Mouse (Mus musculus): ENCODE measurements around the gene Erf. TPM values are rescaled to one million over a fixed set of nuclear protein-coding genes. Genes with fewer than 3 reads are reported as not detected.

Erf gene
- total RNA-seq (2017), result 8.9 and 10.9 TPM in 2 replicates

GRCm38 (mm10) chr7:25250141-25250972 lies at the start of gene Erf:
Gene Erf (minus strand): TSS chr7:25250761.
- ATAC-seq (replicated peaks; ENCODE audit: low read depth, poor library complexity, severe bottlenecking), result peak; percentile 62

DNA sequence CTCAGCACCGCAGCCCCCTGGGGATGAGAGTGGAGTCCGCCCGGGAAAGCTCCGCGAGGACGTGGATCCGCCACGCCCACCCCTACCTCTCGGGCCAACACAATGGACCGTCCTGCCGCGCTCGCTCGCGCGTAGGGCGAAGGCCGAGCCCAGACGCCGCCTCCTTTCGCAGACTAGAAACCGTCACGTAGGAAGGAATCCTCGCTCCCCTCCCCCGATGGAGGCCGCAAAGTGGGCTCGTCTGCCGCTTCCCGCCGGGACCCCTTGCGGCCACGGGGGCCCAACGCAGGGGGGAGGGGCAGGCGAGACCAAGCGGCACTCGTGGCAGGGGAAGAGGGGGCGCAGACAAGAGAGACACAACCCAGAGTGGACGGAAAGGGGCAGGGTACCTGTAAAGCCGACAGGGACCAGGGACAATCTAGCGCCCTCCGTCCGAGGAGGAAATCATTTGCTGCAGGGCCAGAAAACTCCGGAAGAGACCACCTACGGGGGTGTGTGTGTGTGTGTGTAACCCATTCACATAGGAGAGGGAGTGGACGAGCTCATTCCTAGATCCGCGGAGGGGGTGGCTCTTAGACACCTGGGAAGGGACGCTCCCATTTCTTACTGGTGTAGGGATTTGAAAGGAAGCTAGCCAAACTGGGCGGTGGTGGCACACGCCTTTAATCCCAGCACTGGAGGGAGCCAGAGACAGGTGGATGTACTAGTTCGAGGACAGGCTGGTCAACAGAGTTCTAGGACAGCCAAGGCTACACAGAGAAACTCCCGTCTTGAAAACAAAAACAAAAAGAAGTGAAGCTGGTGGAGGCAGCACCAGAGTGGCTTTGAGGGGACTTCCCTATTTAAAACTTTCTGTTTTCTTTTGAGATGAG lies 47.1 kb upstream of the Erf start, which contains the start of gene Pafah1b3:
TSS of gene Pafah1b3 (minus strand) at position 533 of the 872 bp plus-strand sequence.
- ATAC-seq (replicated peaks; ENCODE audit: low read depth, poor library complexity, severe bottlenecking), result peak; percentile 79

DNA sequence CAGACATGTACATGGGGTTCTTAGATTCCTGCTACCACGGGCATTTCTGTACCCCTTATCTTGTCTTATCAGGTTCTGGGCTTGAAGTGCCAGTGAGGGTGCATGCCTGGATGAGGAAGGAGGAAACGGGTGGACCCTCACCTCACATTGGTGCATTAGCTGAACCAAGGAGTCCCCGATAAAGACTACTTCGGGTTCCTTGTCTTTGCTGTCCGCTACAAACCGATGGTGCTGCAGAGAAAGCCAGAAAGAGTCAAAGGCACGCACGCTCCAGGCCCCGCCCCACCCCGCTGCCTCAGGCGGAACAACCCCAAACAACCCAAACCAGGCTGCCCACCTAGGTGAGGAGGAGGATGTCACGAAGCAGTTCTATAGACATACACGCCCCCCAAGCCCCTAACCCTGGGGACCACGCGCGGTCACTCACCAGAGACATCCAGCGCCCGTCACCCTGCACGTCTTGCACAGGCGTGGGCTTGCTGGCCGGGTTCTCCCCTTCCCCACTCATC lies 46.4 kb upstream of the Erf start:
- ATAC-seq (replicated peaks; ENCODE audit: low read depth, poor library complexity, severe bottlenecking), result peak; percentile 40; the same call in 1 of the 2 replicates

DNA sequence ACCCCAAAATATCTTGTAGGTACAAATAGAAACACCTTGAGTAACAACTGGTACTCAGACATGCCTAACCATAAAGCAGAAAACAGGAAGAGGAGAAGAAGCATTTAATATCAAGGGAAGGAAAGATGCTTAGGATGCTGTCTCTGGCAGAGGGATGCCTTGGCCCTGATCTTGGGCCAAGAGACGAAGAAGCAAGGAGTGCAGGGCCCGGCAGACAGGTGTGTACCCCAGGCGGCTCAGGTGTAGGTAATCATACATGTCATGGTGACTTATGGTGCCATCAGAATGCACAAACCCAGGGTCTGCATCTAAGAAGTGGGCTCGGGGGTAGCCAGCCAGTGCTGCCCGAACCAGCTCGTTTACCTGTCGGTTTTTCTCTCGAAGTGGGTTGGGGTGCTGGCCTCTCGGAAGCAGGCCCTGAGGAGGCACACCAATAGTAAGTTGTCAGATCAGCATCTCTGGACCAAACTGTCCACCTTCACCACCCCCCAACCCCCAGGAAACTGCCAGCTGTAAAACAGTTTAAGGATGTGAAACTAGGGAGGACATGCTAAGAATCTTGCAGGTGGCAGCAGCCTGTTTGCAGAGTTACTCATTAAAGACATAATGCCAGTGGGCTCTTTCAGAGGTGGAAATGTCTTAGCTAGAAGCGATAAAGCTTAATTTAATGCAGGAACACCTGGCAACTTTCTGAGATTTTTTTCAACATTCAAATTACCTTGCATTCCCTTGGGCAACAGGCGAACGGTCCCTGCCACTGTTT lies 44.6 kb upstream of the Erf start:
- no peak for ATAC-seq (replicated peaks; ENCODE audit: low read depth, poor library complexity, severe bottlenecking)

- no peak for ATAC-seq (replicated peaks; ENCODE audit: low read depth, poor library complexity, severe bottlenecking)
These were observed 43.9 kb upstream of the Erf start for GRCm38 (mm10) chr7:25294495-25294894.

GRCm38 (mm10) chr7:25293191-25293739 lies 42.7 kb upstream of the Erf start:
- ATAC-seq (replicated peaks; ENCODE audit: low read depth, poor library complexity, severe bottlenecking), result no peak

GRCm38 (mm10) chr7:25292107-25292506 lies 41.5 kb upstream of the Erf start:
- ATAC-seq (replicated peaks; ENCODE audit: low read depth, poor library complexity, severe bottlenecking), result no peak

- ATAC-seq (replicated peaks; ENCODE audit: low read depth, poor library complexity, severe bottlenecking), result no peak
These were observed 40.4 kb upstream of the Erf start for GRCm38 (mm10) chr7:25290911-25291310.

- ATAC-seq (replicated peaks; ENCODE audit: low read depth, poor library complexity, severe bottlenecking), result no peak
These were observed 39.9 kb upstream of the Erf start for GRCm38 (mm10) chr7:25290463-25290862.

DNA sequence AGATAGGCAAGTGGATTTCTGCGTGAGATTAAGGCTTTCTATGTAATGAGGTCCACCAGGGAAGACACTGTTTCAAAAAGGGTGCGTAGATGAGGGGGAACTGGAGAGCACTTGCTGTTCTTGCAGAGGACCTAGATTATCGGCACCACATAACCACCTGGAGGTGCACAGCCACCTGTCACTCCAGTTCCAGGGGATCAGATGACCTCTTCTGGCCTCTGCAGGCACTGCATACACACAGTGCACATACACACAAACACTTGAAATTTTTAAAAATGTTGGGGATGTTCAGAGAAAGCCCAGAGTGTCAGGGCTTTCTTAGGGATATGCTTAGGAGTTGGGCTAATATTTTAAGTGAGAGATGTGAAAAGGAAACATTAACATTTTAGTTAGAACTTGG lies 39.4 kb upstream of the Erf start:
- ATAC-seq (replicated peaks; ENCODE audit: low read depth, poor library complexity, severe bottlenecking), result no peak

DNA sequence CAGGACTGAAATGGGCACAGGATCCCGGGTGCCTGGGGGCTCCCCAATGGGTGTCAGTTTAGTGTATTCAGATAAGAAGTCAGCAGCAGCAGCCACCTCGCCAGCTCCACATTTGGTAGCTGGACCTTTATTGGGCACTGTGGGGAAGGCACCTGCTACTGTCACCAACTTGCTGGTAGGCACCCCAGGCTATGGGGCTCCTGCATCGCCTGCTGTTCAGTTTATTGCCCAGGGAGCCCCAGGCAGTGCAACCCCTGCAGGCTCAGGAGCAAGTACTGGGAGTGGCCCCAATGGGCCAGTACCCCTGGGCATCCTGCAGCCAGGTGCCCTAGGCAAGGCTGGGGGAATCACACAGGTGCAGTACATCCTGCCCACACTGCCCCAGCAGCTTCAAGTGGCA lies 38.2 kb upstream of the Erf start:
- ATAC-seq (replicated peaks; ENCODE audit: low read depth, poor library complexity, severe bottlenecking), result no peak

GRCm38 (mm10) chr7:25288011-25288410 lies 37.5 kb upstream of the Erf start:
- ATAC-seq (replicated peaks; ENCODE audit: low read depth, poor library complexity, severe bottlenecking), result no peak

- ATAC-seq (replicated peaks; ENCODE audit: low read depth, poor library complexity, severe bottlenecking), result no peak
These were observed 36.4 kb upstream of the Erf start for GRCm38 (mm10) chr7:25286989-25287388.

GRCm38 (mm10) chr7:25285511-25286238 lies 35.1 kb upstream of the Erf start:
- no peak for ATAC-seq (replicated peaks; ENCODE audit: low read depth, poor library complexity, severe bottlenecking)

DNA sequence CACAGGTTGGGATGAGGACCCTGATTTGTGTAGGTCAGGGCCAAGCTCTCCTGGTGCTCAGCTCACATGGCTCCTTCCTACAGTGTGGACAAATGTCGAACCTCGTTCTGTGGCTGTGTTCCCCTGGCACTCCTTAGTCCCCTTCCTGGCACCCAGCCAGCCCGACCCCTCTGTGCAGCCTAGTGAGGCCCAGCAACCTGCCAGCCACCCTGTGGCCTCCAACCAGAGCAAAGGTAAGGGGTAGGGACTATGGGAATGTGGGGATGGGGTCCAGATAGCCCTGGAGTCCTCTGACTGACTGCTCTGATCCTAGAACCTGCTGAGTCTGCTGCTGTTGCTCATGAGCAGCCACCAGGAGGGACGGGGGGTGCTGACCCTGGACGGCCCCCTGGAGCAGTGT lies 34.2 kb upstream of the Erf start:
- ATAC-seq (replicated peaks; ENCODE audit: low read depth, poor library complexity, severe bottlenecking), result no peak

DNA sequence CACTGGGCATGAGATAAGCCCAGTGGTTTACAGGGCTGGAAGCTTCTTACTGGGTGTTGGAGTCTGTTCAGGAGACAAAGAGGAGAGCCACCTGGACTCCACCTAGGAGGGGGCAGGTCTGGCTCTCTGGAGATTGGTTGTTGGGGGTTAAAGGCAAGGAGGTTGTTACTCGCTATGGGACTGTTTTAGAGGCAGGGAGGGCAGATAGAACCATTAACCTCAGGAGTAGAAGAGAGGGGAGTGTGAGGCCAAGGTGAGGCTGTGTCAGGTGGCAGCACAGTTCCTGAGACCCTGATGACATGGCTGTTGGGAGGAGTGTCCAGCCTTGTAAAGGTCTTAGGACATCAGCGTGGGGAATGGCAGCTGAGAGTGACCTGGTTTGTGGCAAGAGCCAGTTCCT lies 33.6 kb upstream of the Erf start:
- ATAC-seq (replicated peaks; ENCODE audit: low read depth, poor library complexity, severe bottlenecking), result no peak

DNA sequence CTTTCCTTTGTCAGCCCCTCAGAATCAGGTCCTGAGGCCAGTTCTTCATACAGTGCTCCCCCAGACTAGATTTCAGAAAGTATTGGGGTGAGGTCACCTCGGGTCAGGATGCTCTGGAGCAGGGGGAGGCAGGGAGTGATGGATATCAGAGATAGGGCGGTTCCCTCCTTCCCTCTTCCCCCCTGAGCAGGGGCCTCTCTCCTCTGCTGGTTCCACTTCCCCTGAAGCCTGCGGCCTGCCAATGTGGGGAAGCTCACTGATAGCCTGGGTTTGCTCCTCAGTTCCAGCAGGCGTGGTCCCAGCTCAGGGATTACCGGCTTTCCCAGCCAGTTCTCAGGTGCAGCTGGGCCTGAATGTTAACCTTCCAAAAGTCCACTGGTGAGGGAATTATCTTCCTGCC lies 33.1 kb upstream of the Erf start:
- peak; percentile 38 for ATAC-seq (replicated peaks; ENCODE audit: low read depth, poor library complexity, severe bottlenecking)

DNA sequence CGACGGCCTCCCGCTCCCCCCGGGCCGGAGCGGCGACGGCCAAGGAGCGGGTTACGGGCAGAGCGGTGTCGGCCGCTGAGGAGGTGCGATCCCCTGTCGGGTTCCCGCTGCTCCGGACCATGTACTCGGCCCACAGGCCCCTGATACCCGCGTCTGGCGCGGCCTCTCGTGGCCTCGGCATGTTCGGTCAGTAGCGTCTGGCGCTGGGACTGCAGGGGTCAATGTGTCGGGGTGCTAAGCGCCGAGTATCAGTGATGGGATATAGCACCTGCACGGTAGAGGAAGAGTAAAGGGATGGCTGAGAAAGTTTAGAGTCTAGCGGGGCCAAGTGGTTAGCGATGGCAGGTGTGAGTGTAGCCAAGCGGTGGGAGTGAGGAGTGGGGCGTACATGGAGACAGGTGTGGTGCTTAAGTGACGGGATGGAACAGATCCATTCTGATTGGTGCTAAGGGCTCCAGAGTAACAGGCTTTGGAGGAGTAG lies 32.2 kb upstream of the Erf start:
- ATAC-seq (replicated peaks; ENCODE audit: low read depth, poor library complexity, severe bottlenecking), result no peak
